Mouse (Mus musculus): ENCODE data around the gene Sept9.
A peak's percentile ranks its signal among the peaks of the same experiment; 100 is the strongest.

The Sept9 gene

GRCm38 (mm10) chr11:117199282-117200175 lies at the start of gene Sept9:
Sept9 (plus strand) TSS chr11:117199661.
- peak; percentile 82 for DNase-seq

GRCm38 (mm10) chr11:117150467-117150966 lies 48.9 kb upstream of the Sept9 start:
- DNase-seq, result no peak

GRCm38 (mm10) chr11:117151461-117151860 lies 48.0 kb upstream of the Sept9 start:
- no peak for DNase-seq

GRCm38 (mm10) chr11:117152541-117152940 lies 46.9 kb upstream of the Sept9 start:
- no peak for DNase-seq

- DNase-seq, result no peak
Measured at GRCm38 (mm10) chr11:117153553-117153952, 45.9 kb upstream of the Sept9 start.

- DNase-seq, result no peak
Measured at GRCm38 (mm10) chr11:117154088-117154815, 45.2 kb upstream of the Sept9 start.

GRCm38 (mm10) chr11:117156725-117157124 lies 42.7 kb upstream of the Sept9 start:
- peak; percentile 42 for DNase-seq

GRCm38 (mm10) chr11:117158343-117158742 lies 41.1 kb upstream of the Sept9 start:
- no peak for DNase-seq

GRCm38 (mm10) chr11:117159257-117159945 lies 40.1 kb upstream of the Sept9 start:
- DNase-seq, result no peak

GRCm38 (mm10) chr11:117159946-117160307 lies 39.5 kb upstream of the Sept9 start:
- no peak for DNase-seq

GRCm38 (mm10) chr11:117160791-117161190 lies 38.7 kb upstream of the Sept9 start:
- no peak for DNase-seq

GRCm38 (mm10) chr11:117161574-117161973 lies 37.9 kb upstream of the Sept9 start:
- DNase-seq, result no peak

GRCm38 (mm10) chr11:117163098-117163497 lies 36.4 kb upstream of the Sept9 start:
- DNase-seq, result no peak

GRCm38 (mm10) chr11:117163771-117164170 lies 35.7 kb upstream of the Sept9 start:
- DNase-seq, result no peak

- no peak for DNase-seq
Measured at GRCm38 (mm10) chr11:117168278-117169087, 31.0 kb upstream of the Sept9 start.

GRCm38 (mm10) chr11:117169088-117169635 lies 30.3 kb upstream of the Sept9 start:
- no peak for DNase-seq

GRCm38 (mm10) chr11:117169801-117170565 lies 29.5 kb upstream of the Sept9 start:
- DNase-seq, result no peak

- DNase-seq, result no peak
Measured at GRCm38 (mm10) chr11:117174098-117174892, 25.2 kb upstream of the Sept9 start.

- peak; percentile 71 for DNase-seq
Measured at GRCm38 (mm10) chr11:117174924-117175323, 24.5 kb upstream of the Sept9 start.

- DNase-seq, result no peak
Measured at GRCm38 (mm10) chr11:117175472-117175871, 24.0 kb upstream of the Sept9 start.
